Mouse (Mus musculus) kidney, postnatal 10 days (tissue): ENCODE measurements around the gene Tgoln1.

Experiments used
- DNase-seq: peaks from one replicate; pipeline ENCODE4 v3.0.0; 2021; ENCODE audit warnings: mixed read lengths

Tgoln1 gene

GRCm38 (mm10) chr6:72616643-72617288, at the start of gene Tgoln1:
TSS of gene Tgoln1 (minus strand) at chr6:72617000.
- peak; percentile 97 for DNase-seq

- no peak for DNase-seq
Measured at GRCm38 (mm10) chr6:72664290-72664689, 47.5 kb upstream of the Tgoln1 start.

DNA sequence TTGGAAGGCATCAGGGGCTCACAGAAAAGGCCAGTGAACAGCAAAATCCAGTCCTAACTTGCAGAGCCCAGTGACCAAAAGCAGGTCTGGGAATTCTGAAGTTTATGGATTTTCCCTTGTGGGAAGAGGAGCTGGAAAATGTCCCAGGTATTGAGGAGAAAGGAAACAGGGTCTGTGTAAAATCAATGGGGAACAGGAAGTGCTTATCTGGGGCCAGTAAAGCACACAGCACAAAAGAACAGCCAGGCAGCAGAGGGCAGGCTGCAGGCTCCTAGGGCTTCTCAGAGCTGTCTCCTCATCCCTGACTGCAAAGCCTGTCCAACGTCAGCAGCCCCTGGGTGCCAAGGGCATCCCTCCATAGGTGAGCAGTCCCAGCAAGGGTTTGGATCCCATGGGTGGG, 46.2 kb upstream of the Tgoln1 start:
- DNase-seq = peak; percentile 57

DNA sequence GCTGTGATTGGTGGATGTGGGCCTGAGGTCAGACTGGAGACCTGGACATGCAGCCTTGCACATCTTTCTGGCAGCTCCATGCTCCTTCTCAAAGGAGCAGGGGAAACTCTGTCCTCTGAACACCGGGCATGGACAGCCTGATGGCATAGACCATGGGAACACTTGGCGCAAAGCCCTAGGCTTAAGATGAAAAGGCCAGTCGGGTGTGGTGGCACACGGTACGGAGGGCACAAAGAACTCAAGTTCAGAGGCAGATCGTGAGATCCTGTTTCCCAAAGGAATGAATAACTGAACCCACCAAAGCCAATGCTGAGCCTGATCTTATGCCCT, 43.6 kb upstream of the Tgoln1 start:
- peak; percentile 48 for DNase-seq

DNA sequence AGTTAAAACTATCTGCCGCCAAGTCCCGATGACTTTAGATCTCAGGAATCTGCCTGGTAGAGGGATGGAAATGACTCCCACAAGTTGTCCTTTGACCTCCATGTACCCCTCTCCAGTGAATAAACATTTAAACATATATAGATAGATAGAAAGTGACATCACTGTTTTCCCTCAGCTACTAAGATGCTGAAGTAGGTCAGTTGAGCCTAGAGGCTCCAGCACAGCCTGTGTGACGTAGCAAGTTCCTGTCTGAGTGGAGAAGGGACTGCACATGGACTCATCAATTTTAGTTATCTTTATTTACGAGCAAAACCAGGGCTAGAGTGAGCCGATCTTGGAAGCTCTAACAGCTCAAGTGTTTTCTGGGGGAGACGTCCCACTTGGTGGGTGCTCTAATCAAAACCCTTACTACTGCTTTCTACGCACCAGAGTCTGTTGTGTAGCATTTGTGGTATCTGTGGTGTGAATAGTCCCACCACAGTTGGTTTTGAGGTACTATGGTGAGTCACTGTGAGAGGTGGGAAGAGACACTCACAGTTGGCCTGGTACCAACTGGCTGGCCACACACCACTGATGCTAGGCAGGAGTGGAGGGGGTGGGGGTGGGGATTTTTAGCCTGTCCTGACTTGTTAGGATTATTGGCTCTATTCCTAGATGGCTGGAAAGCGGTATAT, 43.1 kb upstream of the Tgoln1 start:
- DNase-seq = peak; percentile 57

DNA sequence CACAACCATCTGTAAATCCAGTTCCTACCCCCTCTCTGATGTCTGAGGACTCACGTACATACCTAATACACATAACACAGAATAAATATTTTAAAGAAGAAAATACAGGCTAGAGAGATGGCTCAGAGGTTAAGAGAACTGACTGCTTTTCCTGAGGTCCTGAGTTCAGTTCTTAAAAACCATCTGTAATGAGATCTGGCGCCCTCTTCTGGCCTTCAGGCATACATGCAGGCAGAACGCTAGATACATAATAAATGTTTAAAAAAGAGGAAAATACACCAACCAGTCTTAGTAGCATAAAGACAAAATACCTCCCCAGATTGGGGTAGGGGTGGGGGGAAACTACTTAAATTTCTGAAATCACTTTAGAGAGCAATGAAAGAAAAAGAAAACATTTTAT, 41.2 kb upstream of the Tgoln1 start:
- no peak for DNase-seq

- DNase-seq = no peak
Measured at GRCm38 (mm10) chr6:72656053-72656442, 39.2 kb upstream of the Tgoln1 start.

DNA sequence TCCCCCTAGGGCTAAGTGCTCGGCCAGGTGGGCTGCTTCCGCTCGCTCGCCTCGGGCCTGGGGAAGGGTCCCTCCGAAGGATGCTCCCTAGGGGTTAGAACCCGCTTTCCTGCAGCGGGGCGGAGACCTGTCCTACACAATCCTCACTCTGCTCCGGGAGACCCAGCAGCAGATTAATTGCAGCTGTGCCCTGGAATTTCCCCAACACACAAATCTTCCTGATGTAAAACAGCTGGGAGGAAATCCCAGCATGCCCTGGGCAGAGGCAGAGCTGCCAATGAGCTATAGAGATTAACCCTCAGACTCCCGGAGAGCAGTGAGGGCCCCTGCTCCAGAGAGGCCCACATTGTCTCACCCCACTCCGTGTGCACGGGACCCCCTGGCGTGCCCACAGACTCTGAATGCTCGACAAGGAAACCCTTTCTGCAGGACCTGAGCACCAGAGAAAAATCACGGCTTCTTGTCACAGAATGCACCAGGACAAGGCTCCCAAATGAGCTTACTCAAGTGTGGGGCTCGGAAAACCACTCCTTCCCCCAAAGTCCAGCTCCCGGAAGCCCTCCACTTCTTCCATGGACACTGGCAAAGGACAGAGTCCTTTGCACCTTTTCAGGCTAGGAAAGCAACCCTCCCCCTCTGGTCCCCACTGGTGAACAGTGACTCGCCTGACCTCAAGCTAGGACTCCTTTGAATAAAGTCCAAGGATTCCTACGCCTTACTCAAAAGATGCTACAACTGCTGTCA, 38.7 kb upstream of the Tgoln1 start:
- peak; percentile 89 for DNase-seq

DNA sequence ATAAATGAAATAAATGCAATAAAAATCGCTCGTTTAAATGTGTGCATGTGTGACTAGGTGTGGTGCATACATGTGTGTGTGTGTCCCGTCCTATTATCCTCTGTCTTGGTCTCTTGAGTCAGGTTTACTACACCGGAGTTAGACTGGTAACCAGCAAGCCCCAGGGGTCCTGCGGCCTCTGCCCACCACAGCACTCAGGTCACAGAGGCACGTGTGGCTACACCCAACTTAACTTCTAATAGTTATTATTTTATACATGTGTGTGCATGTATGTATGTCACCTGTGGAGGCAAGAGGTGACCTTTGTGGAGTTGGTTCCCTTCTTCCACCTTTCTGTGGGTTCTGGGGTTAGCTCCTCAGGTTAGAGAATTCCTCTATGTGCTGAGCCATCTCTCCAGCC, 37.6 kb upstream of the Tgoln1 start:
- DNase-seq = no peak

- peak; percentile 53 for DNase-seq
Measured at GRCm38 (mm10) chr6:72653419-72653818, 36.6 kb upstream of the Tgoln1 start.

DNA sequence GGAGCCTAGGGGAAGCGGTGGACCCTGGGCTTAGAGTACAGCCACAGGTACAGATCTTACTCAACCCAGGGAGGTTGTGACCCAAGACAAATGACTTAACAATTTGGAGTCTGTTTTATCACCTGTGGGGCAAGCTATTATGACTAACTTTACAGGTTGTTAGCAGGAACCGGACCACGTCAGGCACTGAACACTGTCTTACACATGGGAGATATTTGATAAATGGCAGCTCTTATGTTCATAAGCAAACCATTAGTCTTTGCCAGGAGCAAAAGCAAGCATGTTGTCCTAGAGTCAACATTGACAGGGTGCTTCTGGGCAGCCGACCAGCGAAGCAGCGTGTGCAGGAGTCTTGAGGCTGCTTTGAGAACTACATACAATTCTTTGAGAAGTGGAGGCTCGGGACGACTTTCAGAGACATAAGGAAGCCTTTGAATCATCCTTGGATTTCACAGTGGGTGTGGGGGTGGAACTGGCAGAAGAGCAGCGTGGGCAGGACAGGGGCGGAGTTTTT, 33.6 kb upstream of the Tgoln1 start:
- DNase-seq = no peak

- no peak for DNase-seq
Measured at GRCm38 (mm10) chr6:72648002-72648595, 31.3 kb upstream of the Tgoln1 start.

- peak; percentile 86 for DNase-seq
Measured at GRCm38 (mm10) chr6:72647383-72647820, 30.6 kb upstream of the Tgoln1 start.

GRCm38 (mm10) chr6:72645364-72645763, 28.6 kb upstream of the Tgoln1 start:
- DNase-seq = no peak

DNA sequence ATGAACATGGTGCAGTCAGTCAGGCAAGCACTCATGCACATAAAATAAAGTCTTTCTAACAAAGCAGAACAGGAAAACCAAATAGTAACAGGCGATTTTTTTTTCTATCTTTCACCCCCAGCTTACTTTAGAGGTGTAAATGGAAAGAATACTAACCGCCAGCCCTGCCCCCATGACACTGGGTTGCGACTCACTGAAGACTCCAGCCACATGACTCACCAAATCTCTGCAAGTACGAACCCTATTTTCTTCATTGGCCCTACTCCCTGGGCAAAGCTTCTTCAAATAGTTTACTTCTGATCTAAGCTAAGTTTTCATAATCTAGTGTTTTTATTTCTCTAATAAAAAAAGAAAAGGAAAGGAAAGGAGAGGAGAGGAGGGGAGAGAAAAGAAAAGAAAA, 27.8 kb upstream of the Tgoln1 start:
- DNase-seq = no peak

- no peak for DNase-seq
Measured at GRCm38 (mm10) chr6:72641218-72641954, 24.6 kb upstream of the Tgoln1 start.

DNA sequence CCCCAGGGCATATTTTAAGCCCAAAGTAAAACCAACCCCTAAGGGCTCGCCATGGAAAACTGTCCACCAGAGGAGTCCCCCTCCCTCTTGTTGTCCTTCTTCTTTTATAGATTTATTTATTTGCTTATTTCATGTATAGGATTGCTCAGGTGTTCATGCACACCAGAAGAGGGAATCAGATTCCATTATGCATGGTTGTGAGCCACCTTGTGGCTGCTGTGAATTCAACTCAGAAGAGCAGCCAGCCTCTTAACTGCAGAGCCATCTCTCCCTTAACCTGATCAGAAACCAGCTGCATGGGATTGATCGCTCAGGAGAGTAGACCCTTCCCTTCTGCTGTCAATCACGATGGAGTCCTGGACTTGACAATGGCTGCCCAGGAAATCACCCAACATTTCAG, 20.1 kb upstream of the Tgoln1 start:
- DNase-seq = no peak

DNA sequence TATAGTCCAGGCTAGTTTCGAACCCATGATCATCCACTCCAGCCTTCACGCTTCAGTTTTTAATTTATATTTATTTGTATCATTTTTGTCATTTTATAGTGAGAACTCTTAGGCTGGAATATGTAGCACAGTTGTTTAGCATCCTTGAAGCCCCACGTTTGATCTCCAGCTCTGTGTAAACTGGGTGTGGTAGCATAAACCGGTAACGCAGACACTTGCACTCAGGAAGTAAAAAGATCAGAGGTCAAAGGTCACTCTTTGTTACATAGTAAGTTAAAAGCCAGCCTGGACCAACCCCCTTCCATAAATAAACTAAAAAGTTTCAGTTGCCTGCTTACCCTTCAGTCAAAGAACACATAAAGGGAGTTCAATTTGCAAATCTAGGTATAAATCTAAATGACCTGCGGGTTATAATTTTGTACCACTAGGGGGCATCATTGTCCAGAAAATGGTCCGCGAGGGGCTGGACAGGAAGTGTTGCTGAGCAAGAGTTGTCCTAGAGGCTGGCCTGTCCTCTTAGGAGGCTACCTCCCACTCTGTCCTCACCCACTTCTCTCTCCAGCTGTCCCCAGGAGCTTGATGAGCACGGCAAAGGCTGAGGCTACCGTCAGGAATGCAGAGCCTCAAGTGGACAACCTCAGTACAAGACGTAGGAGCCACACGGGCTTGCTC, 19.1 kb upstream of the Tgoln1 start:
- DNase-seq = peak; percentile 73

DNA sequence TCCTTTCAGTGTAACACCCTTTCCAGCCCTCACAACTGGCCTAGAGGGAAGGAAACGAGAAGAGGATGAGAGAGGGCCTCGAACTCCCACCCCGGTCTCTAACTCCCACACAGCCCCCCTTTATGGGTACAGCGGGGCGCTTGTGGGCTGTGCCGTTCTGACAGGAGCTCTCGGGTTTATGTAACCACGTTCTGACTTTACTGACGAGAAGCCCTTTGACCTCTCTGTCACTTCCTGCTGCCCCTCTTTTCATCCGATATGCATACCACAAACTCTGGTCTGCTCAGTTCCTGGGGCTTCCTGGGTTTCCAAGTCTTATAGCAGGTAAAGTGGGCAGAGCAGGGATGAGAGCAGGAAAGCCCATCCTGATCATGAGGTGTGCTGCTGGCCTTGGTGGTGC, 17.5 kb upstream of the Tgoln1 start:
- no peak for DNase-seq

GRCm38 (mm10) chr6:72631700-72632099, 14.9 kb upstream of the Tgoln1 start:
- DNase-seq = no peak

DNA sequence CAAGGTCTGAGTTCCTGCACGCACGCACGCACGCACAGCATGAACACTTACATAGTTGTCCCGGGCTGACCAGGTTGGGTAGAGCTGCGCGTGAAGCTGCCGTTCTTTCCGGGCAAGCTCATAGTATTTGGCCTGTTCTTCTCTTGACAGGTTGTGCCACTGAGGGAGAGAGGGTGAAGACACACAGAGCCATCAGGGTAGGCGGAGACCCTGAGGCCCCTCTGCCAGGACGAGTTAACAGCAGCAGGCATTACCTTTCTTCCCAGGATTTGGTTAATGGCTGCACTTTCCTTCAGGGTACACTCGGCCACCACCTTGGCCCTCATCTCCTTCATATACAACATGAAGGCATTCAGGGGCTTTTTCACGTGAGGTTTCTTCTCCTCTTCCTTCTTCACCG, 14.2 kb upstream of the Tgoln1 start:
- no peak for DNase-seq

DNA sequence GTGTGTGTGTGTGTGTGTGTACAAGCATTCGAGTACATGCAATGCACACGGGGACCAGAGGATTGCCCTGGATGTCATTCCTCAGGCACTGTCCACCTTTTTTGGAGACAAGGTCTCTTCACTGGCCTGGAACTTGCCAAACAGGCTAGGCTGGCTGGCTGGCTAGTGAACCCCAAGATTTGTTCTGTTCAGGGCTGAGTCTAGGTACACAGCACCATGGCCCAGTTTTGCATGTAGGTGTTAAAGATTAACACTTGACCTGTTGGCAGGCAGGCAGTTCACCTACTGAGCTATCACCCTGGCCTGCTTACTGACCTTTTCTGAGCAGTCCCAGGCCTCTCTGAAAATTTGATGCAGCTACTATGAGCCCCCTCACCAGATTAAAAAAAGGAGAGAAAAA, 13.6 kb upstream of the Tgoln1 start:
- peak; percentile 37 for DNase-seq
